Mouse (Mus musculus): Measurements from ENCODE around the gene Fcrla. TPM values are rescaled to one million over a fixed set of nuclear protein-coding genes. Genes with fewer than 3 reads are reported as not detected.

Gene Fcrla
- total and polyA plus RNA-seq, 3 experiments = 10.6 to 30.6 (median 17.7) TPM

DNA sequence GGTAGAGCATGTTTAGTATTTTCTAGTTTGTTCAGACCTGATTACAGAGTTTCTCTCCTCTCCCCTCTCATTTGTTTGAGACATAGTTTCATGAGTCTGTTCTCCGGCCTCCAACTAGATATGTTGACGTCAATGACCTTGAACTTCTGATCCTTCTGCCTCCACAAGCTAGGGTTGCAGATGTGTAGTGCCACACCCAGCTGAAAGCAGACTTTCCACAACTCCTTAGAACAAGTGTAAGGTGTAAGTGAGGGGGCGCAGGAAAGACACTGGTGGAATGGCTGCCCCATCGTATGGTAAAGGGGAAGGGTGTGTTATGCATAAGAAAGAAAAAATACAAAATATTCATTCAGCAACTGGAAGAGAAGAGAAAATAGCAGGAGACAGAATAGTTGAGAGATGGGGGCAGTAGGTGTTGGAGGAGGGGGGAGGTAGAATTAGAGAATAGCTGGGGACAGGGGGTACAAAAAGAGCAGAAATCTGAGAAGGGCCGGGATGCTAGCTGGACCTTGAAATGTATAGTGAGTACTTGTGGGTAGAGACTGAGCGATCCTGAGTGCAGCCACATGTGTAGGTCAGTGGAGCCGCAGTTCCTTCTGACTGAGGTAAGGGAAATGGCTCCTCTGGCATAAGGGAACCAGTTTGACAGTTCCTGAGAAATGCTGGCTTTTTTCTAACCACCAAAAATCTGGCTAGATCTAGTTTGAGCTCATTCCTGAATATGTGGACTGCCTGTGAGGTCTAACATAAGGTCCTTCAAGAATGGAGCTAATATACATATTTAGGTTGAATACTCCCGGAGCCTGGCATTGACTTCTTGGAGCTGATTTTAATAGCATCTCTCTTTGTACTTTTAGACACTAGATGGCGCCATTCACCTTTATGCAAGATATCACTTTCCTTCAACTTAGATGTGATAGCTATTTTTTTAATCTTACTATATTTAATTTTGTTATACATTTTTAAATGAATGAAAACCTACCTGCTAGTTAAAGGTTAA is 32.5 kb downstream of the Fcrla start (continued):
- TF ChIP-seq ZMIZ1 (IDR thresholded peaks at IDR 0.05; ENCODE audit: low read depth, low read length) = no peak
- TF ChIP-seq KAT2A (IDR thresholded peaks at IDR 0.05; ENCODE audit: insufficient replicate concordance, low read length) = no peak
- TF ChIP-seq ETS1 (conservative IDR thresholded peaks at IDR 0.05; ENCODE audit: low read depth, low read length) = no peak
- no peak for TF ChIP-seq RCOR1 (conservative IDR thresholded peaks at IDR 0.05; ENCODE audit: low read depth, low read length)
- no peak for TF ChIP-seq USF1 (IDR thresholded peaks at IDR 0.05; ENCODE audit: low read depth, low read length)
- peak; percentile 34; the same call in 1 of the 2 replicates for TF ChIP-seq MXI1 (IDR thresholded peaks at IDR 0.05; ENCODE audit: low read depth, low read length)
- TF ChIP-seq TBP (conservative IDR thresholded peaks at IDR 0.05; ENCODE audit: low read depth, low read length) = no peak
- TF ChIP-seq MAZ (IDR thresholded peaks at IDR 0.05; ENCODE audit: low read depth, low read length) = no peak
- TF ChIP-seq NRF1 (IDR thresholded peaks at IDR 0.05; ENCODE audit: low read depth, low read length) = no peak
- no peak for TF ChIP-seq UBTF (IDR thresholded peaks at IDR 0.05; ENCODE audit: low read depth, low read length)
- no peak for TF ChIP-seq PAX5 (IDR thresholded peaks at IDR 0.05; ENCODE audit: low read length)
- TF ChIP-seq NELFE (IDR thresholded peaks at IDR 0.05; ENCODE audit: low read depth, low read length) = no peak
- peak; percentile 50; the same call in 1 of the 2 replicates for TF ChIP-seq ZNF384 (IDR thresholded peaks at IDR 0.05; ENCODE audit: low read depth, low read length)
- TF ChIP-seq MAX (IDR thresholded peaks at IDR 0.05; ENCODE audit: low read length) = no peak
- no peak for TF ChIP-seq TCF12 (IDR thresholded peaks at IDR 0.05; ENCODE audit: low read depth, low read length)
- no peak; the same call in 1 of the 2 replicates for TF ChIP-seq IRF4 (IDR thresholded peaks at IDR 0.05; ENCODE audit: low read depth, low read length)
- TF ChIP-seq MEF2A (IDR thresholded peaks at IDR 0.05; ENCODE audit: borderline replicate concordance, low read depth, low read length) = no peak
- no peak for TF ChIP-seq CHD1 (IDR thresholded peaks at IDR 0.05; ENCODE audit: low read depth, low read length)
- TF ChIP-seq ZKSCAN1 (IDR thresholded peaks at IDR 0.05; ENCODE audit: borderline replicate concordance, low read depth, low read length) = no peak

DNA sequence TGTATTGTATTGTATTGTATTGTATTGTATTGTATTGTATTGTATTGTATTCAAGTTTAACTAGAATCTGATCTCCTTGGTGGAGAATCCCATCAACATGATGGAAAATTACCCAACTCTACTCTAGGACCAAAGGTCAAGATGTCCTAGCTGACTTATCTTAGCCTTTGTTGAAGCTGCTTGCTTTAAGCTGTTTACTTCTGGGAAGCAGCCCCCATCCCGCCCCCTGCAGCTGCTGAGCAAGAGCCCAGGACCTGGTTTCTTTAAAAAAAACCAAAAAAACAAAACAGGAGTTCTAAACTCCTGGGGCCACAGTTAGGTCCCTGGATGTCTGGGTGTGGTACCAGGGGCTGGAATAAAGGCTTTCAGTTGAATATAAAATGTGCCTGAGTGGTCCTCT is 35.1 kb downstream of the Fcrla start:
- Histone ChIP-seq H3K36me3 (replicated peaks in 1 of 2; ENCODE audit: control insufficient read depth in 1 of 2, insufficient read depth in 1 of 2, low read length in 1 of 2) (no peaks in the 10 kb centered on the region), H3K27ac (ENCODE audit: insufficient read depth, low read depth) (no peak overlapping the region), H3K9me3 (replicated peaks; ENCODE audit: low read length) (no peaks in the 10 kb centered on the region), H3K4me3 (replicated peaks in 1 of 3; ENCODE audit: low read depth in 2 of 3, low read length in 2 of 3, poor library complexity in 1 of 3) (no peak overlapping the region), H3K4me2 (ENCODE audit: insufficient read depth, low read depth, poor library complexity, severe bottlenecking) (no peak overlapping the region), H3K79me2 (replicated peaks; ENCODE audit: control insufficient read depth, extremely low read depth, insufficient read depth, poor library complexity, severe bottlenecking) (no peaks in the 10 kb centered on the region), H3K9ac (ENCODE audit: insufficient read depth, low read depth) (no peak overlapping the region), H3K4me1 (ENCODE audit: control insufficient read depth in 1 of 2, insufficient read depth in 2 of 2) (peaks cover 11 to 32% of the 10 kb centered on the region in 2 experiments), H3K27me3 (replicated peaks) (no peaks in the 10 kb centered on the region)
- dilution Hi-C loops (cut with MboI; ENCODE audit: extremely low pct_ligation_motif_present, extremely low pct_unique_long_range_greater_than_20kb, low sequenced_read_pairs) = no loop called here
- no peak for DNase-seq (ENCODE audit: extremely low read depth)
- in situ Hi-C loops (cut with MboI; ENCODE audit: low pct_ligation_motif_present, low pct_unique_long_range_greater_than_20kb, low sequenced_read_pairs) = loop anchor here (10.0 kb wide), 1 partner anchor 333 kb away; the partner anchor contains the start of genes Apoa2 and Tomm40l
- TF ChIP-seq NRF1 (IDR thresholded peaks at IDR 0.05; ENCODE audit: low read depth, low read length) = no peak
- no peak for TF ChIP-seq MAX (IDR thresholded peaks at IDR 0.05; ENCODE audit: low read length)
- TF ChIP-seq MXI1 (IDR thresholded peaks at IDR 0.05; ENCODE audit: low read depth, low read length) = no peak
